Mouse (Mus musculus) cerebellum, adult 8-10 months (tissue): ENCODE data around the gene Itga6.

ENCODE experiments used
- DNase-seq: peaks from one replicate; pipeline ENCODE4 v3.0.0; 2022

Itga6 gene

GRCm38 (mm10) chr2:71809289-71809860 is 64.0 kb downstream of the Itga6 start:
- DNase-seq = no peak

GRCm38 (mm10) chr2:71810010-71810409 is 64.6 kb downstream of the Itga6 start:
- no peak for DNase-seq

- DNase-seq = no peak
These were observed 65.5 kb downstream of the Itga6 start for GRCm38 (mm10) chr2:71810906-71811305.

GRCm38 (mm10) chr2:71812221-71813021 is 67.0 kb downstream of the Itga6 start:
- DNase-seq = peak; percentile 78

- no peak for DNase-seq
These were observed 67.6 kb downstream of the Itga6 start for GRCm38 (mm10) chr2:71813022-71813358.

- DNase-seq = no peak
These were observed 68.0 kb downstream of the Itga6 start for GRCm38 (mm10) chr2:71813371-71813770.

- no peak for DNase-seq
These were observed 68.6 kb downstream of the Itga6 start for GRCm38 (mm10) chr2:71814016-71814415.

- no peak for DNase-seq
These were observed 69.9 kb downstream of the Itga6 start for GRCm38 (mm10) chr2:71815279-71815678.

- peak; percentile 9 for DNase-seq
These were observed 71.1 kb downstream of the Itga6 start for GRCm38 (mm10) chr2:71816391-71817041.

- no peak for DNase-seq
These were observed 78.7 kb downstream of the Itga6 start for GRCm38 (mm10) chr2:71824146-71824545.

GRCm38 (mm10) chr2:71827711-71828110 is 82.3 kb downstream of the Itga6 start:
- DNase-seq = no peak

GRCm38 (mm10) chr2:71828928-71829327 is 83.5 kb downstream of the Itga6 start:
- DNase-seq = no peak

GRCm38 (mm10) chr2:71833626-71834025 is 88.2 kb downstream of the Itga6 start:
- no peak for DNase-seq

- no peak for DNase-seq
These were observed 89.0 kb downstream of the Itga6 start for GRCm38 (mm10) chr2:71834371-71834770.

GRCm38 (mm10) chr2:71835556-71835955 is 90.1 kb downstream of the Itga6 start:
- DNase-seq = no peak

GRCm38 (mm10) chr2:71836232-71836631 is 90.8 kb downstream of the Itga6 start:
- no peak for DNase-seq

GRCm38 (mm10) chr2:71837261-71837660 is 91.8 kb downstream of the Itga6 start:
- no peak for DNase-seq

- DNase-seq = peak; percentile 29
These were observed 92.4 kb downstream of the Itga6 start for GRCm38 (mm10) chr2:71837791-71838190.

- no peak for DNase-seq
These were observed 97.9 kb downstream of the Itga6 start for GRCm38 (mm10) chr2:71843316-71843715.

- DNase-seq = no peak
These were observed 99.5 kb downstream of the Itga6 start for GRCm38 (mm10) chr2:71844906-71845305.

- DNase-seq = peak; percentile 51
These were observed 106.7 kb downstream of the Itga6 start for GRCm38 (mm10) chr2:71852161-71852560.

GRCm38 (mm10) chr2:71855076-71855475 is 109.7 kb downstream of the Itga6 start:
- no peak for DNase-seq

- DNase-seq = no peak
These were observed 118.2 kb downstream of the Itga6 start for GRCm38 (mm10) chr2:71863531-71864173.

- DNase-seq = no peak
These were observed 119.6 kb downstream of the Itga6 start for GRCm38 (mm10) chr2:71865022-71865421.
